Mouse (Mus musculus) MEL (cell line): ENCODE results near the gene Reep1.

ENCODE experiments used
- CTCF ChIP-seq, 3 experiments: IDR thresholded peaks in 2 of 3; conservative IDR thresholded peaks in 1 of 3; 2 replicates each; pipeline ENCODE4 v1.5.1; 2011 to 2012; ENCODE audit warnings: low read length in 3 of 3, low read depth in 2 of 3, mild to moderate bottlenecking in 2 of 3, improper control_type of control experiment in 1 of 3, inconsistent platforms in 1 of 3, mixed read lengths in 1 of 3, moderate library complexity in 1 of 3; ENCODE audit not compliant: control insufficient read depth in 1 of 3, insufficient read depth in 1 of 3, poor library complexity in 1 of 3, severe bottlenecking in 1 of 3
- MEF2A ChIP-seq: IDR thresholded peaks from 2 replicates; pipeline ENCODE4 v1.6.1; 2014; ENCODE audit warnings: low read depth, mild to moderate bottlenecking, inconsistent platforms, low read length, improper control_type of control experiment; ENCODE audit not compliant: poor library complexity, insufficient replicate concordance, severe bottlenecking; ENCODE audit errors: extremely low read depth
- MYC ChIP-seq: IDR thresholded peaks from 2 replicates; pipeline ENCODE4 v1.6.1; 2011; ENCODE audit warnings: low read depth, mild to moderate bottlenecking, low read length, improper control_type of control experiment, moderate library complexity
- NELFE ChIP-seq: IDR thresholded peaks from 2 replicates; pipeline ENCODE4 v1.6.1; 2011; ENCODE audit warnings: low read depth, low read length, improper control_type of control experiment
- POLR2A ChIP-seq, 2 experiments: IDR thresholded peaks; 2 replicates each; pipeline ENCODE4 v1.6.1; 2011 to 2012; ENCODE audit warnings: low read length in 2 of 2, mild to moderate bottlenecking in 2 of 2, control low read depth in 1 of 2, improper control_type of control experiment in 1 of 2, low read depth in 1 of 2, moderate library complexity in 1 of 2; ENCODE audit not compliant: control insufficient read depth in 1 of 2, insufficient read depth in 1 of 2, poor library complexity in 1 of 2
- POLR2AphosphoS5 ChIP-seq: IDR thresholded peaks from 2 replicates; pipeline ENCODE4 v1.6.1; 2012; ENCODE audit warnings: low read depth, borderline replicate concordance, mild to moderate bottlenecking, inconsistent platforms, low read length, moderate library complexity, mixed read lengths
- RAD21 ChIP-seq: IDR thresholded peaks from 2 replicates; pipeline ENCODE4 v1.6.1; 2011; ENCODE audit warnings: mild to moderate bottlenecking, low read depth, low read length, improper control_type of control experiment
- TBP ChIP-seq: IDR thresholded peaks from 2 replicates; pipeline ENCODE4 v1.8.0; 2011; ENCODE audit warnings: low read depth, low read length, improper control_type of control experiment
- TCF12 ChIP-seq: IDR thresholded peaks from 2 replicates; pipeline ENCODE4 v1.6.1; 2014; ENCODE audit warnings: low read depth, mild to moderate bottlenecking, inconsistent platforms, low read length, improper control_type of control experiment, moderate library complexity
- USF1 ChIP-seq: IDR thresholded peaks from 2 replicates; pipeline ENCODE4 v1.6.1; 2014; ENCODE audit warnings: low read depth, mild to moderate bottlenecking, inconsistent platforms, low read length, improper control_type of control experiment, moderate library complexity
- ZC3H11A ChIP-seq: IDR thresholded peaks from 2 replicates; pipeline ENCODE4 v1.6.1; 2012; ENCODE audit warnings: low read depth, mild to moderate bottlenecking, inconsistent platforms, low read length, improper control_type of control experiment
- ZKSCAN1 ChIP-seq: IDR thresholded peaks from 2 replicates; pipeline ENCODE4 v1.6.1; 2012; ENCODE audit warnings: low read depth, mild to moderate bottlenecking, inconsistent platforms, low read length, improper control_type of control experiment, moderate library complexity

GRCm38 (mm10) chr6:71767761-71768160 is 60.4 kb downstream of the Reep1 start:
- TF ChIP-seq POLR2A (IDR thresholded peaks at IDR 0.05; ENCODE audit: control insufficient read depth in 1 of 2, insufficient read depth in 1 of 2, low read depth in 1 of 2, low read length in 2 of 2, poor library complexity in 1 of 2) (no peak), MYC (no peak), TCF12 (no peak), MEF2A (no peak), ZC3H11A (no peak), NELFE (no peak), CTCF (IDR thresholded peaks at IDR 0.05 in 2 of 3, conservative IDR thresholded peaks at IDR 0.05 in 1 of 3; ENCODE audit: control insufficient read depth in 1 of 3, insufficient read depth in 1 of 3, low read depth in 2 of 3, low read length in 3 of 3, poor library complexity in 1 of 3, severe bottlenecking in 1 of 3) (no peak), POLR2AphosphoS5 (no peak), ZKSCAN1 (no peak), TBP (no peak), RAD21 (no peak), USF1 (no peak)
